Mouse (Mus musculus): ENCODE results near the gene Lpxn. TPM values are rescaled to one million over a fixed set of nuclear protein-coding genes. Genes with fewer than 3 reads are reported as not detected.

Lpxn gene
- polyA plus RNA-seq, 2 experiments = 4.0 to 4.8 TPM

- Histone ChIP-seq H3K27ac (replicated peaks; ENCODE audit: low read depth, low read length) (no peak overlapping the region), H3K36me3 (ENCODE audit: control insufficient read depth, insufficient read depth, low read length) (no peaks in the 10 kb centered on the region), H3K27me3 (ENCODE audit: control insufficient read depth, insufficient read depth, low read length) (no peaks in the 10 kb centered on the region), H3K9me3 (ENCODE audit: control insufficient read depth, low read length) (no peaks in the 10 kb centered on the region), H3K9ac (ENCODE audit: low read depth, low read length, severe bottlenecking) (no peak overlapping the region), H3K4me3 (replicated peaks; ENCODE audit: low read length) (no peak overlapping the region), H3K4me1 (ENCODE audit: control insufficient read depth, insufficient read depth, low read length) (no peaks in the 10 kb centered on the region), H3K4me2 (replicated peaks; ENCODE audit: low read depth, low read length, severe bottlenecking) (no peak overlapping the region)
- 74% methylated on average over 4 of the region's 4 CpGs for WGBS
- no peak for DNase-seq (ENCODE audit: low spot score)
- ATAC-seq (ENCODE audit: low FRiP score, low read depth) = no peak
- no peak for TF ChIP-seq POLR2A (IDR thresholded peaks at IDR 0.05; ENCODE audit: borderline replicate concordance, extremely low read depth, insufficient read depth, insufficient read length)
These were observed 28.6 kb downstream of the Lpxn start for GRCm38 (mm10) chr19:12824549-12824948.

- Histone ChIP-seq H3K27ac (replicated peaks; ENCODE audit: low read depth, low read length) (no peak overlapping the region), H3K4me1 (ENCODE audit: control insufficient read depth, insufficient read depth, low read length) (no peaks in the 10 kb centered on the region), H3K4me3 (replicated peaks; ENCODE audit: low read length) (no peak overlapping the region), H3K27me3 (ENCODE audit: control insufficient read depth, insufficient read depth, low read length) (no peaks in the 10 kb centered on the region), H3K9me3 (ENCODE audit: control insufficient read depth, low read length) (no peaks in the 10 kb centered on the region), H3K36me3 (ENCODE audit: control insufficient read depth, insufficient read depth, low read length) (no peaks in the 10 kb centered on the region), H3K4me2 (replicated peaks; ENCODE audit: low read depth, low read length, severe bottlenecking) (no peak overlapping the region), H3K9ac (ENCODE audit: low read depth, low read length, severe bottlenecking) (no peak overlapping the region)
- DNase-seq (ENCODE audit: low spot score) (no peak), ATAC-seq (ENCODE audit: low FRiP score, low read depth) (no peak)
- TF ChIP-seq POLR2A (IDR thresholded peaks at IDR 0.05; ENCODE audit: borderline replicate concordance, extremely low read depth, insufficient read depth, insufficient read length) = no peak
- WGBS = 61% methylated on average over 2 of the region's 2 CpGs
These were observed 34.9 kb downstream of the Lpxn start for GRCm38 (mm10) chr19:12830823-12831430.

GRCm38 (mm10) chr19:12831559-12831958 lies 35.6 kb downstream of the Lpxn start:
- no peaks in the 10 kb centered on the region for H3K4me1 ChIP-seq (ENCODE audit: control insufficient read depth, insufficient read depth, low read length)
- no peaks in the 10 kb centered on the region for H3K36me3 ChIP-seq (ENCODE audit: control insufficient read depth, insufficient read depth, low read length)
- H3K9me3 ChIP-seq (ENCODE audit: control insufficient read depth, low read length) = no peaks in the 10 kb centered on the region
- ATAC-seq (ENCODE audit: low FRiP score, low read depth) = no peak
- no peak overlapping the region for H3K27ac ChIP-seq (replicated peaks; ENCODE audit: low read depth, low read length)
- WGBS = 75% methylated on average over 1 of the region's 1 CpGs
- no peak for DNase-seq (ENCODE audit: low spot score)
- H3K4me3 ChIP-seq (replicated peaks; ENCODE audit: low read length) = no peak overlapping the region
- H3K4me2 ChIP-seq (replicated peaks; ENCODE audit: low read depth, low read length, severe bottlenecking) = no peak overlapping the region
- no peak overlapping the region for H3K9ac ChIP-seq (ENCODE audit: low read depth, low read length, severe bottlenecking)
- H3K27me3 ChIP-seq (ENCODE audit: control insufficient read depth, insufficient read depth, low read length) = no peaks in the 10 kb centered on the region
- no peak for TF ChIP-seq POLR2A (IDR thresholded peaks at IDR 0.05; ENCODE audit: borderline replicate concordance, extremely low read depth, insufficient read depth, insufficient read length)

GRCm38 (mm10) chr19:12833625-12834024 lies 37.6 kb downstream of the Lpxn start:
- TF ChIP-seq POLR2A (IDR thresholded peaks at IDR 0.05; ENCODE audit: borderline replicate concordance, extremely low read depth, insufficient read depth, insufficient read length) = no peak
- H3K9ac ChIP-seq (ENCODE audit: low read depth, low read length, severe bottlenecking) = no peak overlapping the region
- ATAC-seq (ENCODE audit: low FRiP score, low read depth) (no peak), DNase-seq (ENCODE audit: low spot score) (no peak)
- H3K4me3 ChIP-seq (replicated peaks; ENCODE audit: low read length) = no peak overlapping the region
- no peaks in the 10 kb centered on the region for H3K27me3 ChIP-seq (ENCODE audit: control insufficient read depth, insufficient read depth, low read length)
- H3K4me1 ChIP-seq (ENCODE audit: control insufficient read depth, insufficient read depth, low read length) = no peaks in the 10 kb centered on the region
- no peak overlapping the region for H3K27ac ChIP-seq (replicated peaks; ENCODE audit: low read depth, low read length)
- no peak overlapping the region for H3K4me2 ChIP-seq (replicated peaks; ENCODE audit: low read depth, low read length, severe bottlenecking)
- no peaks in the 10 kb centered on the region for H3K9me3 ChIP-seq (ENCODE audit: control insufficient read depth, low read length)
- WGBS = 78% methylated on average over 3 of the region's 3 CpGs
- no peaks in the 10 kb centered on the region for H3K36me3 ChIP-seq (ENCODE audit: control insufficient read depth, insufficient read depth, low read length)

GRCm38 (mm10) chr19:12838507-12838906 lies 42.5 kb downstream of the Lpxn start:
- H3K9ac ChIP-seq (ENCODE audit: low read depth, low read length, severe bottlenecking) = no peak overlapping the region
- H3K4me3 ChIP-seq (replicated peaks; ENCODE audit: low read length) = no peak overlapping the region
- ATAC-seq (ENCODE audit: low FRiP score, low read depth) = no peak
- H3K36me3 ChIP-seq (ENCODE audit: control insufficient read depth, insufficient read depth, low read length) = no peaks in the 10 kb centered on the region
- DNase-seq (ENCODE audit: low spot score) = no peak
- 84% methylated on average over 1 of the region's 1 CpGs for WGBS
- no peaks in the 10 kb centered on the region for H3K9me3 ChIP-seq (ENCODE audit: control insufficient read depth, low read length)
- H3K4me1 ChIP-seq (ENCODE audit: control insufficient read depth, insufficient read depth, low read length) = no peaks in the 10 kb centered on the region
- H3K27me3 ChIP-seq (ENCODE audit: control insufficient read depth, insufficient read depth, low read length) = no peaks in the 10 kb centered on the region
- H3K27ac ChIP-seq (replicated peaks; ENCODE audit: low read depth, low read length) = no peak overlapping the region
- no peak for TF ChIP-seq POLR2A (IDR thresholded peaks at IDR 0.05; ENCODE audit: borderline replicate concordance, extremely low read depth, insufficient read depth, insufficient read length)
- H3K4me2 ChIP-seq (replicated peaks; ENCODE audit: low read depth, low read length, severe bottlenecking) = no peak overlapping the region

GRCm38 (mm10) chr19:12846382-12846781 lies 50.4 kb downstream of the Lpxn start, which contains the start of gene Gm5244:
Gene Gm5244 (plus strand): TSS chr19:12846682.
- H3K4me1 ChIP-seq (ENCODE audit: control insufficient read depth, insufficient read depth, low read length) = no peaks in the 10 kb centered on the region
- no peak within 1 kb of the TSS for H3K4me3 ChIP-seq (replicated peaks; ENCODE audit: low read length)
- ATAC-seq (ENCODE audit: low FRiP score, low read depth) (no peak), DNase-seq (ENCODE audit: low spot score) (no peak)
- no peaks in the 10 kb centered on the region for H3K36me3 ChIP-seq (ENCODE audit: control insufficient read depth, insufficient read depth, low read length)
- no peak within 1 kb of the TSS for H3K9ac ChIP-seq (ENCODE audit: low read depth, low read length, severe bottlenecking)
- H3K27me3 ChIP-seq (ENCODE audit: control insufficient read depth, insufficient read depth, low read length) = no peaks in the 10 kb centered on the region
- no peak for TF ChIP-seq POLR2A (IDR thresholded peaks at IDR 0.05; ENCODE audit: borderline replicate concordance, extremely low read depth, insufficient read depth, insufficient read length)
- no peak within 1 kb of the TSS for H3K27ac ChIP-seq (replicated peaks; ENCODE audit: low read depth, low read length)
- no peaks in the 10 kb centered on the region for H3K9me3 ChIP-seq (ENCODE audit: control insufficient read depth, low read length)
- H3K4me2 ChIP-seq (replicated peaks; ENCODE audit: low read depth, low read length, severe bottlenecking) = no peak within 1 kb of the TSS

All from limb, embryonic 14.5 days (tissue).